Mouse (Mus musculus) frontal cortex, postnatal 25 days (tissue): ENCODE measurements around the gene Emc9.

ENCODE experiments used
- DNase-seq, 2 experiments: peaks; one replicate each; pipeline ENCODE4 v3.0.0; 2022; ENCODE audit warnings: low spot score in 2 of 2

The Emc9 gene

GRCm38 (mm10) chr14:55584702-55585565, at the start of gene Emc9:
Gene Emc9, minus strand, starts transcription at chr14:55585302.
- DNase-seq = peak in 1 of 2 experiments; percentile 22

- peak; percentile 25 to 41 for DNase-seq
These were observed 44.2 kb upstream of the Emc9 start for GRCm38 (mm10) chr14:55629312-55629711.

GRCm38 (mm10) chr14:55628077-55628827, 43.1 kb upstream of the Emc9 start:
- DNase-seq = no peak

GRCm38 (mm10) chr14:55618486-55619195, 33.5 kb upstream of the Emc9 start:
- DNase-seq = no peak

GRCm38 (mm10) chr14:55617822-55618221, 32.7 kb upstream of the Emc9 start, which contains the start of gene Rec8:
Gene Rec8, plus strand, starts transcription at chr14:55618037.
- DNase-seq = no peak

- no peak for DNase-seq
These were observed 31.7 kb upstream of the Emc9 start for GRCm38 (mm10) chr14:55616844-55617243.

GRCm38 (mm10) chr14:55615876-55616275, 30.8 kb upstream of the Emc9 start:
- DNase-seq = no peak

GRCm38 (mm10) chr14:55614565-55615178, 29.6 kb upstream of the Emc9 start:
- DNase-seq = no peak

- DNase-seq = no peak
These were observed 28.2 kb upstream of the Emc9 start for GRCm38 (mm10) chr14:55613346-55613745.

- no peak for DNase-seq
These were observed 23.2 kb upstream of the Emc9 start for GRCm38 (mm10) chr14:55608339-55608738.

GRCm38 (mm10) chr14:55605743-55606459, 20.8 kb upstream of the Emc9 start:
- DNase-seq = no peak

GRCm38 (mm10) chr14:55604823-55605222, 19.7 kb upstream of the Emc9 start:
- no peak for DNase-seq

GRCm38 (mm10) chr14:55603633-55604576, 18.8 kb upstream of the Emc9 start:
- peak; percentile 75 to 78 for DNase-seq

- DNase-seq = no peak
These were observed 18.1 kb upstream of the Emc9 start, which contains the start of gene Irf9 for GRCm38 (mm10) chr14:55603271-55603632. Gene Irf9, plus strand, starts transcription at chr14:55603571.

GRCm38 (mm10) chr14:55598521-55599390, 13.7 kb upstream of the Emc9 start:
- no peak for DNase-seq

- DNase-seq = no peak
These were observed 11.1 kb upstream of the Emc9 start for GRCm38 (mm10) chr14:55596036-55596690.

- DNase-seq = no peak
These were observed 7.1 kb upstream of the Emc9 start for GRCm38 (mm10) chr14:55592226-55592625.

GRCm38 (mm10) chr14:55591331-55591891, 6.3 kb upstream of the Emc9 start, which contains the start of gene Rnf31:
Gene Rnf31, plus strand, starts transcription at chr14:55591708.
- peak; percentile 82 to 87 for DNase-seq
